Mouse (Mus musculus) forebrain, embryonic 14.5 days (tissue): ENCODE data around the gene Tsn. TPM values are rescaled to one million over a fixed set of nuclear protein-coding genes. Genes with fewer than 3 reads are reported as not detected.

ENCODE experiments used
- ATAC-seq: fragments of 200-750 bp; cut with Nextera tagmentation; 2 replicates; pipeline ENCODE4 v1.8.0; 2017; ENCODE audit warnings: mild to moderate bottlenecking, moderate library complexity
- DNase-seq: peaks from one replicate; pipeline ENCODE4 v3.0.0-alpha.2; 2015; ENCODE audit warnings: low spot score
- H3K27ac ChIP-seq: fragments of 300-500 bp; sonication (generic); 2 replicates; pipeline ENCODE4 v1.5.1; 2014; ENCODE audit warnings: low read depth, mild to moderate bottlenecking, control low read depth, low read length, moderate library complexity
- H3K27me3 ChIP-seq: fragments of 300-500 bp; sonication (generic); replicated peaks from 2 replicates; pipeline ENCODE4 v1.6.1; 2014; ENCODE audit warnings: low read length, control low read depth, mixed read lengths; ENCODE audit not compliant: control insufficient read depth, insufficient read depth
- H3K36me3 ChIP-seq: fragments of 300-500 bp; sonication (generic); 2 replicates; pipeline ENCODE4 v1.6.1; 2014; ENCODE audit warnings: low read length, control low read depth; ENCODE audit not compliant: control insufficient read depth, insufficient read depth
- H3K4me1 ChIP-seq: fragments of 300-500 bp; sonication (generic); 2 replicates; pipeline ENCODE4 v1.6.1; 2014; ENCODE audit warnings: antibody characterized with exemption, low read length, control low read depth; ENCODE audit not compliant: control insufficient read depth, insufficient read depth
- H3K4me2 ChIP-seq: fragments of 300-500 bp; sonication (generic); 2 replicates; pipeline ENCODE4 v1.6.1; 2014; ENCODE audit warnings: mild to moderate bottlenecking, control low read depth, low read length
- H3K4me3 ChIP-seq: fragments of 300-500 bp; sonication (generic); 2 replicates; pipeline ENCODE4 v1.5.1; 2014; ENCODE audit warnings: low read depth, low read length, control low read depth
- H3K9ac ChIP-seq: fragments of 300-500 bp; sonication (generic); 2 replicates; pipeline ENCODE4 v1.6.1; 2014; ENCODE audit warnings: mild to moderate bottlenecking, low read length, control low read depth, moderate library complexity
- H3K9me3 ChIP-seq: fragments of 300-500 bp; sonication (generic); replicated peaks from 2 replicates; pipeline ENCODE4 v1.6.1; 2016; ENCODE audit warnings: low read length, control low read depth, mixed read lengths; ENCODE audit not compliant: control insufficient read depth
- WGBS: fragments of 180-500 bp; shearing (Covaris S2); extraction: QIAGEN DNeasy Blood & Tissue Kit; methylation state at CpG from one replicate; pipeline ENCODE4 v1.1.7; 2014; 5-methylcytosine and 5-hydroxymethylcytosine counted together
- polyA plus RNA-seq: library from polyadenylated mRNA; unstranded; fragments of >200 nt; fragmentation: Nextera tagmentation; extraction: Ambion mirVana; gene quantifications from 2 replicates; pipeline ENCODE4 v1.2.1, GENCODE M21; 2014

Tsn gene
- polyA plus RNA-seq, 1 experiment from 2014 or later, result 512 TPM

- Histone ChIP-seq H3K9me3 (no peaks in the 10 kb centered on the region), H3K36me3 (peaks cover 21% of the 10 kb centered on the region), H3K4me1 (peaks cover 6% of the 10 kb centered on the region), H3K27me3 (no peaks in the 10 kb centered on the region), H3K27ac (no peak overlapping the region), H3K4me3 (no peak overlapping the region), H3K9ac (no peak overlapping the region), H3K4me2 (no peak overlapping the region)
- no peak for DNase-seq
- no peak for ATAC-seq
- 72% methylated on average over 2 of the region's 2 CpGs for WGBS
Measured at GRCm38 (mm10) chr1:118320696-118321095, 9.2 kb upstream of the Tsn start.

GRCm38 (mm10) chr1:118310780-118311621, 538 bp downstream of the Tsn start:
- under 1% methylated on average over 67 of the region's 67 CpGs for WGBS
- H3K4me2 ChIP-seq, result peak overlapping the region; percentile 78
- H3K36me3 ChIP-seq, result peaks cover 16% of the 10 kb centered on the region

GRCm38 (mm10) chr1:118297719-118298118, 13.8 kb downstream of the Tsn start:
- no peak overlapping the region for H3K9ac ChIP-seq
- H3K4me3 ChIP-seq, result no peak overlapping the region
- no peak overlapping the region for H3K4me2 ChIP-seq
- no peak for DNase-seq
- WGBS, result 87% methylated on average over 2 of the region's 2 CpGs
- no peaks in the 10 kb centered on the region for H3K4me1 ChIP-seq
- no peak for ATAC-seq
- no peaks in the 10 kb centered on the region for H3K27me3 ChIP-seq
- H3K9me3 ChIP-seq, result no peaks in the 10 kb centered on the region
- peaks cover 78% of the 10 kb centered on the region for H3K36me3 ChIP-seq
- H3K27ac ChIP-seq, result no peak overlapping the region

More at GRCm38 (mm10) chr1:118310780-118311621, 538 bp downstream of the Tsn start:
- Histone ChIP-seq H3K27ac (peak overlapping the region; percentile 95), H3K27me3 (no peaks in the 10 kb centered on the region), H3K4me1 (peaks cover 7% of the 10 kb centered on the region), H3K4me3 (peak overlapping the region; percentile 79), H3K9me3 (no peaks in the 10 kb centered on the region), H3K9ac (peak overlapping the region; percentile 91)
- DNase-seq (peak; percentile 95), ATAC-seq (peak; percentile 100)

GRCm38 (mm10) chr1:118296673-118297072, 14.9 kb downstream of the Tsn start:
- Histone ChIP-seq H3K27me3 (no peaks in the 10 kb centered on the region), H3K27ac (no peak overlapping the region), H3K9ac (no peak overlapping the region), H3K36me3 (peaks cover 67% of the 10 kb centered on the region), H3K4me2 (no peak overlapping the region), H3K9me3 (no peaks in the 10 kb centered on the region), H3K4me3 (no peak overlapping the region), H3K4me1 (no peaks in the 10 kb centered on the region)
- ATAC-seq (no peak), DNase-seq (no peak)
- 81% methylated on average over 3 of the region's 3 CpGs for WGBS

- H3K4me2 ChIP-seq, result no peak overlapping the region
- peaks cover 49% of the 10 kb centered on the region for H3K36me3 ChIP-seq
- peak; percentile 11 for DNase-seq
- H3K27me3 ChIP-seq, result no peaks in the 10 kb centered on the region
- no peak overlapping the region for H3K9ac ChIP-seq
- H3K27ac ChIP-seq, result peak overlapping the region; percentile 14; the same call in 1 of the 2 replicates
- WGBS, result 70% methylated on average over 5 of the region's 5 CpGs
- no peaks in the 10 kb centered on the region for H3K4me1 ChIP-seq
- H3K4me3 ChIP-seq, result no peak overlapping the region
- no peak for ATAC-seq
- H3K9me3 ChIP-seq, result no peaks in the 10 kb centered on the region
Measured at GRCm38 (mm10) chr1:118294826-118295225, 16.7 kb downstream of the Tsn start.

- H3K4me3 ChIP-seq, result no peak overlapping the region
- ATAC-seq (no peak; the same call in 1 of the 2 replicates), DNase-seq (no peak)
- H3K4me2 ChIP-seq, result no peak overlapping the region
- peaks cover 42% of the 10 kb centered on the region for H3K36me3 ChIP-seq
- H3K9ac ChIP-seq, result no peak overlapping the region
- H3K27ac ChIP-seq, result no peak overlapping the region
- WGBS, result 94% methylated on average over 3 of the region's 3 CpGs
- no peaks in the 10 kb centered on the region for H3K9me3 ChIP-seq
- no peaks in the 10 kb centered on the region for H3K27me3 ChIP-seq
- H3K4me1 ChIP-seq, result no peaks in the 10 kb centered on the region
Measured at GRCm38 (mm10) chr1:118294192-118294591, 17.3 kb downstream of the Tsn start.

- Histone ChIP-seq H3K27ac (no peak overlapping the region), H3K36me3 (peaks cover 24% of the 10 kb centered on the region), H3K27me3 (no peaks in the 10 kb centered on the region), H3K9me3 (no peaks in the 10 kb centered on the region), H3K9ac (no peak overlapping the region), H3K4me3 (no peak overlapping the region), H3K4me1 (no peaks in the 10 kb centered on the region), H3K4me2 (no peak overlapping the region)
- WGBS, result 92% methylated on average over 4 of the region's 4 CpGs
- DNase-seq, result no peak
- no peak for ATAC-seq
Measured at GRCm38 (mm10) chr1:118292291-118292690, 19.2 kb downstream of the Tsn start.

GRCm38 (mm10) chr1:118275139-118275538, 36.4 kb downstream of the Tsn start:
- DNase-seq, result peak; percentile 64
- H3K27me3 ChIP-seq, result no peaks in the 10 kb centered on the region
- ATAC-seq, result no peak

GRCm38 (mm10) chr1:118251931-118252330, 59.6 kb downstream of the Tsn start:
- Histone ChIP-seq H3K9ac (no peak overlapping the region), H3K4me1 (no peaks in the 10 kb centered on the region), H3K4me2 (no peak overlapping the region), H3K27ac (no peak overlapping the region), H3K9me3 (no peaks in the 10 kb centered on the region), H3K27me3 (no peaks in the 10 kb centered on the region), H3K4me3 (no peak overlapping the region), H3K36me3 (no peaks in the 10 kb centered on the region)
- no peak for ATAC-seq
- whole genome bisulfite sequencing, result 60% methylated on average over 2 of the region's 2 CpGs
- DNase-seq, result no peak

More at GRCm38 (mm10) chr1:118275139-118275538, 36.4 kb downstream of the Tsn start:
- Histone ChIP-seq H3K36me3 (no peaks in the 10 kb centered on the region), H3K9ac (no peak overlapping the region), H3K4me1 (no peaks in the 10 kb centered on the region), H3K4me3 (no peak overlapping the region), H3K9me3 (no peaks in the 10 kb centered on the region), H3K4me2 (no peak overlapping the region), H3K27ac (no peak overlapping the region)
- 14% methylated on average over 2 of the region's 2 CpGs for WGBS
